Mouse (Mus musculus) frontal cortex, adult 2 months (tissue): ENCODE results near the gene Grip1. TPM values are rescaled to one million over a fixed set of nuclear protein-coding genes. Genes with fewer than 3 reads are reported as not detected.
A peak's percentile ranks its signal among the peaks of the same experiment; 100 is the strongest.

Experiments
- DNase-seq, 2 experiments: peaks; one replicate each; pipeline ENCODE4 v3.0.0; 2022; ENCODE audit warnings: low spot score in 1 of 2; ENCODE audit errors: extremely low spot score in 1 of 2
- polyA plus RNA-seq: library from polyadenylated mRNA; depleted of rRNA; stranded (reverse); fragments of >200 nt; gene quantifications from 2 replicates; pipeline ENCODE4 v1.2.3, GENCODE M21; 2012

The Grip1 gene
- polyA plus RNA-seq, 1 experiment, result 19.6 TPM

DNA sequence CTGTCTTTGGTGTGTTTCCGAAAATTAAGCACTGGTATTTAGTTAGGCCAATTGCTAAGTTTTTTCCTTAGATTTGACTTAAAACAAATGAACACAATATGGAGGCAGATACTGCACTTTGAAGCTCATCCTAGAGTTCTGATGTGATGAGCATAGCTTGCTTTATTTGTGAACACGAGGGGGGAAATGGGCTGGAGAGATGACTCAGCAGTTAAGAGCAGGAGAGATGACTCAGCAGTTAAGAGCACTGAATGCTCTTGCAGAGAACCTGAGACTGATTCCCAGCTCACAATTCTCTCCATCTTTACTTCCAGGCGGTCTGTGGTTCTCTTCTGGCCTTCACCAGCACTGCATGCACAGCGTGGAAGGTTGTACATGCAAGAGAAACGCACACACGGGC is 273.3 kb downstream of the Grip1 start:
- no peak for DNase-seq

DNA sequence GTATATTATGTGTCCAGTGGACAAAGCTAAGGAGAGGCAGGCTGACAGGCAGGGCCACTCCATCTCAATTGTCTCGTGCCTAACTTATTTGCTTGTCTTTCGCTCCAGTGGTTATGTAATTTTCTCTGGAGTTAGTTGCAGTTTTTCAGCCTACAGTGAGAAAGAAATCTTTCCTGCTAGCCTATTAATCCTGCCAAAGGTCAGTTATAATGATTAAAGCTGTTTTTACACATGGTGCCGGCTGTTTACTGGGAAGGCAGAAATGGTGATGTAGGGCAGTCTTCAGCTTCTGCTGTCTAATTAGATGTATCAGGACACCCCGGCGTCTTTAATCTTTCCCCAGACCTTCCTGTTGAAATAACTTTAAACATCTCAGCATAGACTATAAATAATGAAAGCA is 276.6 kb downstream of the Grip1 start:
- no peak for DNase-seq

- DNase-seq, result no peak
Measured at GRCm38 (mm10) chr10:119735011-119735992, 281.7 kb downstream of the Grip1 start.

DNA sequence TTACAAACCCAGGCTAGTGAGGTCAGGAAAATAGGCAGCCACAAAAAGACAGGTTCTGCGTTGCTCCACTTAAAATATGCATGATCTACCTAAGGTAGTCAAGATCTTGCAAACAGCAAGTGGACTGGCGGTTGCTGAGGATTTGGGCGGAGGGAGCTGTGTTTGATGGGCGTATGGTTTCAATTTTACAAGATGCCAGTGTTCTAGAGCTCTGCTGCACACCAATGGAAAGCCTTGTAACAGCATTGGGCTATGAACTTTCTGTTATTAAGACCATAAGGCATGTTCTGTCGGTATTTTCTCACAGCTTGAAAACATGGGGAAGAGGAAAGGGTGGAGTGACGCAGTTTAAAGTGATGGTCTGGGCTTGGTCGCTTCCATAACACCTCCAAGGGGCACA is 285.8 kb downstream of the Grip1 start:
- DNase-seq, result no peak

DNA sequence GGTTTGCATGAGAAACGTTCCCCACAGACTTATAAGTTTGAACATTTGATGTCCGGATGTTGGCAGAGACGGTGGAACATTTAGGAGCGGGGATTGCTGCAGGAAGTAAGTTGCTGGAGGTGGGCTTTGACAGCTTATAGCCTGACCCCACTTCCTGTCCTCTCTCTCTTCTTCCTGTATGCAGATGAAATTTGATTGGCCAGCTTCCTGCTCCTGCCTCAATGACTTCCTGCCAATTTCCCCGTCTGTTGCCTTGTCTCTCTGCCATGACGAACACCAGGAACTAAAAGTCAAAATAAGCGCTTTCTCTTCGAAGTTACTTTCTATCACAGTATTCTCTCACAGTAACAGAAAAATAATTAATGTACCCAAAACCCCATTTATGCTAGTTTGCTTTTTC is 289.1 kb downstream of the Grip1 start:
- no peak for DNase-seq

GRCm38 (mm10) chr10:119752361-119752798 is 298.8 kb downstream of the Grip1 start:
- no peak for DNase-seq

GRCm38 (mm10) chr10:119756271-119756670 is 302.6 kb downstream of the Grip1 start:
- no peak for DNase-seq

- DNase-seq, result no peak
Measured at GRCm38 (mm10) chr10:119757219-119757618, 303.6 kb downstream of the Grip1 start.

GRCm38 (mm10) chr10:119761451-119762367 is 308.1 kb downstream of the Grip1 start:
- DNase-seq, result peak in 1 of 2 experiments; percentile 38

GRCm38 (mm10) chr10:119778871-119779270 is 325.2 kb downstream of the Grip1 start:
- DNase-seq, result no peak

DNA sequence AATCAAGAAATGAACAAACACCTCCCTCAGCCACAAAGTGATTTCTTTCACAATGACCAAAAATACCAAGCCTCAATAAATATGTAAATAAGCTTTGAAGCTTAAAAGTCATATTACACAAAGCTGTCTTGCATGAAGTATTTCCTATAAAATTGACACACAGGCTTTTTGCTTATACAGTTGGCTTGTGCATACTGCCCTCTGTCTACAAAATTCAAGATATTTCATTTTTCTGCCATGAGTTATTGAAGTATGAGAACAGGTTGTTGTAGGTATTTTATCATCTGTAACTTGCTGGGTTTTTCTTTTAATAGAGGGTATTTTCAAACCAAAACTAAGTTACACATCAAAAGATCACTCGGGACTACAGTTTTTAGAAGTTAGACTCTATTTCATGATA is 326.0 kb downstream of the Grip1 start:
- DNase-seq, result no peak

- no peak for DNase-seq
Measured at GRCm38 (mm10) chr10:119790507-119790906, 336.9 kb downstream of the Grip1 start.

DNA sequence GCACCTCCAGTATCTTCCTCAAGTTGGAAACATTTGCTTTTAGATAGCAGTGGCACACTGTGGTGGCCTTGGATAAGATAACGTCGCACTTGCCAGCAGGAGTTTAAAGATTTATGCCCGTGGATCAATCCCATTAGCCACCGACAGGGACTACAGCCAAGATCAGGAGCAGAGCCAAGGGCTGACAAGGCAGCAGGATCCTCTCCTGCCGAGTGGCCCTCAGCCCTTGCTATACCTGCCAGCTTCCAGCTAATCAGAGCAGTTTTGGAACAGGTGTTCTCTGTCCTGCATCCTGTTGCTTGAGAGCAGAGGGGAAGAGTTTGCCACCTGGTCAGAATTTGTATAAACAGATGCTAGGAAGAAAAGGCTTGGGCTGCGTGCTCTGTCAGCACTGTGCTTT is 348.8 kb downstream of the Grip1 start:
- DNase-seq, result no peak

GRCm38 (mm10) chr10:119803633-119804422 is 350.2 kb downstream of the Grip1 start:
- DNase-seq, result peak; percentile 49 to 89

GRCm38 (mm10) chr10:119804423-119804814 is 350.8 kb downstream of the Grip1 start:
- DNase-seq, result no peak

- no peak for DNase-seq
Measured at GRCm38 (mm10) chr10:119805082-119805481, 351.5 kb downstream of the Grip1 start.

GRCm38 (mm10) chr10:119806151-119806550 is 352.5 kb downstream of the Grip1 start:
- no peak for DNase-seq

- DNase-seq, result no peak
Measured at GRCm38 (mm10) chr10:119808384-119808783, 354.8 kb downstream of the Grip1 start.

DNA sequence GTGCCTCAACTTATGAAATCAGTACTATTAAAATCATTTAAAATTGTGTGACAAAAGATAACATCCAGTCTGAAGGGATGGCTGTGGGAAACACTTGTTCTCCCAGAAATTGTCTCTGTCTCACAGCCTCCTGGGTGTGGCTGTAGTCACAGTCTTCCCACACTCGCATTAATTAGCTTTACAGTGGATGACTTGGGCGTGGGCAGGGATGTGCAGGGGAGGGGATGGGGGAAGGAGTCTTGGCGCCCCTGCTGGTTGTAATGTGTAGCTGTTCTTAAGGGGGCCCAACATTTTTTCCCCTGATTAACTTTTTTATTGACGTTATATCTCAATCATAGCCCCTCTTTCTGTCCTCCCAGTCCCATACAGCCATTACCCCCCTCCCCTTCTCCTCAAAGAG is 360.5 kb downstream of the Grip1 start:
- peak in 1 of 2 experiments; percentile 37 for DNase-seq

DNA sequence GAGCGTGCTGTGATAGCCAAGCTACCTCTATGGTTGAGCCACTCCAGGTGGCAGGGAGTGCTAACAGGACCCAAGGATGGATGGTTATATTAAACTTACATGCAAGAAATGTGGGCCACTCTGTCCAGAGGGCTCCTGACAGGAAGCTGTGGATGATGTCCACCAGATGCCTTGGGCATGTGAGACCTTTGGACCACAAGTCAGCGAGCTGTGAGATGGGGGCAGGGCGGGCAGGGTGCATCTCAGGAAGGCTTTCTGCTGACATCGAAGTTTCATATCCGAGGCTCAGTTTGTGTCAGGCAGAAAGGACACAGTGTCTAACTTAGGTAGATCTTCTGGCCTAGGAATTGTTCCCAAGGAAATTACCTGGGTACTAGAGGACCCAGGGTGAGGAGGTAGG is 362.4 kb downstream of the Grip1 start:
- DNase-seq, result no peak
